Mouse (Mus musculus) forebrain, postnatal 0 days (tissue): ENCODE data around the gene Mfng. TPM values are rescaled to one million over a fixed set of nuclear protein-coding genes. Genes with fewer than 3 reads are reported as not detected.

Source experiments
- ATAC-seq: fragments of 200-750 bp; cut with Nextera tagmentation; 2 replicates; pipeline ENCODE4 v1.8.0; 2017; ENCODE audit warnings: mild to moderate bottlenecking, moderate library complexity
- DNase-seq: peaks from one replicate; pipeline ENCODE4 v3.0.0-alpha.2; 2015
- H3K27ac ChIP-seq: fragments of 300-500 bp; sonication (generic); 2 replicates; pipeline ENCODE4 v1.5.1; 2014; ENCODE audit warnings: low read depth, mild to moderate bottlenecking, antibody characterized with exemption, low read length, moderate library complexity, mixed read lengths
- H3K27me3 ChIP-seq: fragments of 300-500 bp; sonication (generic); 2 replicates; pipeline ENCODE4 v1.6.1; 2014; ENCODE audit warnings: mild to moderate bottlenecking, low read length, mixed read lengths; ENCODE audit not compliant: insufficient read depth
- H3K36me3 ChIP-seq: fragments of 300-500 bp; sonication (generic); 2 replicates; pipeline ENCODE4 v1.6.1; 2014; ENCODE audit warnings: mild to moderate bottlenecking, moderate library complexity; ENCODE audit not compliant: insufficient read depth
- H3K4me1 ChIP-seq: fragments of 300-500 bp; sonication (generic); 2 replicates; pipeline ENCODE4 v1.6.1; 2014; ENCODE audit warnings: antibody characterized with exemption; ENCODE audit not compliant: insufficient read depth
- H3K4me2 ChIP-seq: fragments of 300-500 bp; sonication (generic); 2 replicates; pipeline ENCODE4 v1.6.1; 2014; ENCODE audit warnings: low read depth, mild to moderate bottlenecking, moderate library complexity
- H3K4me3 ChIP-seq: fragments of 300-500 bp; sonication (generic); 2 replicates; pipeline ENCODE4 v1.5.1; 2014; ENCODE audit warnings: low read depth, low read length, mixed read lengths
- H3K9ac ChIP-seq: fragments of 300-500 bp; sonication (generic); 2 replicates; pipeline ENCODE4 v1.6.1; 2014; ENCODE audit warnings: mild to moderate bottlenecking
- H3K9me3 ChIP-seq: fragments of 300-500 bp; sonication (generic); 2 replicates; pipeline ENCODE4 v1.6.1; 2016; ENCODE audit warnings: low read length
- CTCF ChIP-seq: sonication (generic); IDR thresholded peaks from 2 replicates; pipeline ENCODE4 v1.5.1; 2016; ENCODE audit warnings: antibody characterized with exemption, control low read depth, low read depth
- WGBS: fragments of 180-500 bp; shearing (Covaris S2); extraction: QIAGEN DNeasy Blood & Tissue Kit; methylation state at CpG from one replicate; pipeline ENCODE4 v1.1.7; 2014; 5-methylcytosine and 5-hydroxymethylcytosine counted together
- polyA plus RNA-seq: library from polyadenylated mRNA; unstranded; fragments of >200 nt; fragmentation: Nextera tagmentation; extraction: Ambion mirVana; gene quantifications from 2 replicates; pipeline ENCODE4 v1.2.1, GENCODE M21; 2015
- total RNA-seq: library from RNA; depleted of rRNA; stranded (reverse); fragments of >200 nt; gene quantifications from 2 replicates; pipeline ENCODE4 v1.2.3, GENCODE M21; 2014; rRNA removed

Mfng gene
- total and polyA plus RNA-seq, 2 experiments from 2014 or later: 11.4 to 16.0 TPM

DNA sequence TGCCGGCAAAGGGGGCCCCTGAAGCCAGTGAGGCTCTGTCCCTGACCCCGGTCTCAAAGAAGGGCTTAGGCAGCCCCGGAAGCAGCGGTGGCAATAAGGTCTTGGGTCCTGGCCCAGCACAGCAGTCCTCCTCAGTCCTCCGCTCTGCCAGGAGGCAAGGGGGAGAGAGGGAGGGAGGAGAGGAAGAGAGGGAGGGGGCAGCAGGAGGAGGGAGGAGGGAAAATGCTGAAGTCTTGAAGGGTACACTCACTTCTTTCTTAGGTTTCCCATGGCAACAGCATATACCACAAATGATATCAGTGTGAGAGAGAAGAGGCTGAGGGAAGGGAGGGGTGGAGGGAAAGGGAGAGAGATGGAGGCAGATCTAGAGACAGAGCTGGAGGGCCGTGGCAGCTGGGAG lies 62.6 kb downstream of the Mfng start:
- no peaks in the 10 kb centered on the region for H3K36me3 ChIP-seq
- H3K27ac ChIP-seq: peak overlapping the region; percentile 77
- DNase-seq (peak; percentile 82), ATAC-seq (peak; percentile 86)
- TF ChIP-seq CTCF: no peak
- H3K27me3 ChIP-seq: no peaks in the 10 kb centered on the region
- peak overlapping the region; percentile 54 for H3K4me2 ChIP-seq
- peaks cover 29% of the 10 kb centered on the region for H3K4me1 ChIP-seq
- H3K4me3 ChIP-seq: peak overlapping the region; percentile 23
- H3K9me3 ChIP-seq: no peaks in the 10 kb centered on the region
- WGBS: 13% methylated on average over 6 of the region's 6 CpGs
- peak overlapping the region; percentile 53 for H3K9ac ChIP-seq

DNA sequence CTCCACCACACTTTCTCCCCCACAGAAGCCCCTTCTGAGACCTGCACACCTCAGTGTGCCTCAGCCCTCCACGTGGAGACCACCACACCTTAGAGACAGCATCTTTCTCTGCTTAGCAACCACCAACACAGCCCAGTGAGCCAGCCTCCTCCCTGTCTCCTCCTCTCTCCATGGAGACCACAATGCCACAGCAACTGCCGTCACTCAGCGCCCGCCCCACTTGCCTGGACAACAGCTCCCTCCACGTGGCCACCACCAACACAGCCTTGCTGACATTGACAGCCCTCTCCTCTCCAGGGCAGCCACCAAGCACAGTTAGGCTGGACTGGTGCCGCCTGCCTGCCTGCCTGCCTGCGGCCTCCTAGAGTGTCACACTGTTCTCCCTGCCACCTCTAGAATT lies 63.5 kb downstream of the Mfng start:
- WGBS: 10% methylated on average over 7 of the region's 7 CpGs
- Histone ChIP-seq H3K9ac (peak overlapping the region; percentile 53; the same call in 1 of the 2 replicates), H3K36me3 (no peaks in the 10 kb centered on the region), H3K9me3 (no peaks in the 10 kb centered on the region), H3K27me3 (no peaks in the 10 kb centered on the region), H3K4me1 (peaks cover 21% of the 10 kb centered on the region), H3K27ac (peak overlapping the region; percentile 77), H3K4me2 (peak overlapping the region; percentile 54), H3K4me3 (peak overlapping the region; percentile 23; the same call in 1 of the 2 replicates)
- ATAC-seq (peak; percentile 76), DNase-seq (peak; percentile 80)
- TF ChIP-seq CTCF: no peak

DNA sequence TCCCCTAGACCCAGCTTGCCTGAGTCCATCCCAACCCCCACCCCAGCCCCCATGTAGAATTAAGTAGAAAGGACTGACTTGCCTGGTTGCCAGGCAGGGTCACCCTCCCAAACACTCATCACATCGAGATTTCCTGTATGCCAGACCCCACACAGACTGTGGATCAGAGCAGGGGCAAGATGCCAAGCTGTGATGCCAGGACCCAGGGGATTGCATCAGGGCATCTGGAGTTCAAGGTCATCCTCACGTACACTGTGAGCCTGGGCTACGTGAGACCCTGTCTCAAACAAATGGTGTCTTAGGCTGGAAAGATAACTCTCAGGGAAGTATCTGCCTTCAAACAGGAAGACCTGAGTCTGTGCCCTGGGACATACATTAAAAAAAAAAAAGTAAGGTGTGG lies 66.6 kb downstream of the Mfng start:
- H3K36me3 ChIP-seq: no peaks in the 10 kb centered on the region
- H3K4me2 ChIP-seq: no peak overlapping the region
- peaks cover 17% of the 10 kb centered on the region for H3K4me1 ChIP-seq
- H3K4me3 ChIP-seq: no peak overlapping the region
- DNase-seq (no peak), ATAC-seq (no peak)
- H3K9me3 ChIP-seq: no peaks in the 10 kb centered on the region
- no peak overlapping the region for H3K9ac ChIP-seq
- TF ChIP-seq CTCF: no peak
- H3K27ac ChIP-seq: no peak overlapping the region
- WGBS: 33% methylated on average over 3 of the region's 3 CpGs
- no peaks in the 10 kb centered on the region for H3K27me3 ChIP-seq

Other genes starting within 250 kb of the Mfng start
- 2.0 and 4.0 TPM in 2 replicates for gene C1qtnf6, start 242.1 kb downstream of the Mfng start, total RNA-seq
- gene C1qtnf6, start 242.1 kb downstream of the Mfng start, polyA plus RNA-seq: 9.6 and 10.2 TPM in 2 replicates
- gene Sstr3, start 228.8 kb downstream of the Mfng start, total RNA-seq: 2.8 and 3.3 TPM in 2 replicates
- 0.71 and 0.73 TPM in 2 replicates for gene Sstr3, start 228.8 kb downstream of the Mfng start, polyA plus RNA-seq
- 1.1 and 1.4 TPM in 2 replicates for gene Rac2, start 200.7 kb downstream of the Mfng start, total RNA-seq
- 5.9 and 6.5 TPM in 2 replicates for gene Rac2, start 200.7 kb downstream of the Mfng start, polyA plus RNA-seq
- gene Cyth4, start 176.4 kb downstream of the Mfng start, total RNA-seq: 5.5 and 9.8 TPM in 2 replicates
- gene Cyth4, start 176.4 kb downstream of the Mfng start, polyA plus RNA-seq: 3.9 and 5.5 TPM in 2 replicates
- gene Elfn2, start 54.7 kb downstream of the Mfng start, total RNA-seq: 33.9 and 51.6 TPM in 2 replicates
- gene Elfn2, start 54.7 kb downstream of the Mfng start, polyA plus RNA-seq: 8.1 and 10.1 TPM in 2 replicates
- gene Card10, start 29.6 kb upstream of the Mfng start, total RNA-seq: 0.57 and 0.77 TPM in 2 replicates
- 1.2 and 1.7 TPM in 2 replicates for gene Card10, start 29.6 kb upstream of the Mfng start, polyA plus RNA-seq
- 8.3 and 8.6 TPM in 2 replicates for gene Cdc42ep1, start 69.1 kb upstream of the Mfng start, total RNA-seq
- 10.6 and 13.5 TPM in 2 replicates for gene Cdc42ep1, start 69.1 kb upstream of the Mfng start, polyA plus RNA-seq
- gene Lgals2, start 82.1 kb upstream of the Mfng start, total RNA-seq: not detected in 2 replicates
- 0.52 TPM in 1 of 2 replicates, not detected in the other for gene Lgals2, start 82.1 kb upstream of the Mfng start, polyA plus RNA-seq
- gene Gga1, start 103.7 kb upstream of the Mfng start, total RNA-seq: 37.0 and 42.9 TPM in 2 replicates
- gene Gga1, start 103.7 kb upstream of the Mfng start, polyA plus RNA-seq: 54.8 and 55.7 TPM in 2 replicates
- gene Gm49510, start 126.2 kb upstream of the Mfng start, total RNA-seq: not detected in 2 replicates
- not detected in 2 replicates for gene Gm49510, start 126.2 kb upstream of the Mfng start, polyA plus RNA-seq
- 2.0 and 6.4 TPM in 2 replicates for gene Sh3bp1, start 126.3 kb upstream of the Mfng start, total RNA-seq
- 3.3 and 4.3 TPM in 2 replicates for gene Sh3bp1, start 126.3 kb upstream of the Mfng start, polyA plus RNA-seq
- gene Pdxp, start 140.4 kb upstream of the Mfng start, total RNA-seq: 263 and 283 TPM in 2 replicates
- 174 and 175 TPM in 2 replicates for gene Pdxp, start 140.4 kb upstream of the Mfng start, polyA plus RNA-seq
- gene Lgals1, start 153.2 kb upstream of the Mfng start, total RNA-seq: 31.8 and 43.6 TPM in 2 replicates
- 63.2 and 99.4 TPM in 2 replicates for gene Lgals1, start 153.2 kb upstream of the Mfng start, polyA plus RNA-seq
- gene Nol12, start 161.5 kb upstream of the Mfng start, total RNA-seq: 11.2 and 17.6 TPM in 2 replicates
- gene Nol12, start 161.5 kb upstream of the Mfng start, polyA plus RNA-seq: 60.3 and 64.2 TPM in 2 replicates
- gene Triobp, start 174.2 kb upstream of the Mfng start, total RNA-seq: 36.7 and 40.5 TPM in 2 replicates
- gene Triobp, start 174.2 kb upstream of the Mfng start, polyA plus RNA-seq: 25.1 and 30.5 TPM in 2 replicates